Mouse (Mus musculus) limb, embryonic 15.5 days (tissue): ENCODE measurements around the gene Coil. TPM values are rescaled to one million over a fixed set of nuclear protein-coding genes. Genes with fewer than 3 reads are reported as not detected.
A peak's percentile ranks its signal among the peaks of the same experiment; 100 is the strongest.

Source experiments
- ATAC-seq: fragments of 200-750 bp; cut with Nextera tagmentation; 2 replicates; pipeline ENCODE4 v1.8.0; 2017; ENCODE audit warnings: low read depth, moderate TSS enrichment; ENCODE audit not compliant: insufficient number of reproducible peaks, low FRiP score, low TSS enrichment
- H3K27ac ChIP-seq: fragments of 300-500 bp; sonication (generic); 2 replicates; pipeline ENCODE4 v1.5.1; 2015; ENCODE audit warnings: moderate library complexity, mild to moderate bottlenecking, inconsistent platforms
- H3K27me3 ChIP-seq: fragments of 300-500 bp; sonication (generic); 2 replicates; pipeline ENCODE4 v1.6.1; 2015; ENCODE audit warnings: inconsistent platforms
- H3K36me3 ChIP-seq: fragments of 300-500 bp; sonication (generic); 2 replicates; pipeline ENCODE4 v1.6.1; 2015; ENCODE audit warnings: inconsistent platforms
- H3K4me1 ChIP-seq: fragments of 300-500 bp; sonication (generic); 2 replicates; pipeline ENCODE4 v1.6.1; 2015; ENCODE audit warnings: inconsistent platforms
- H3K4me2 ChIP-seq: fragments of 300-500 bp; sonication (generic); 2 replicates; pipeline ENCODE4 v1.6.1; 2015; ENCODE audit warnings: mild to moderate bottlenecking, inconsistent platforms
- H3K4me3 ChIP-seq: fragments of 300-500 bp; sonication (generic); 2 replicates; pipeline ENCODE4 v1.5.1; 2015; ENCODE audit warnings: mild to moderate bottlenecking, inconsistent platforms
- H3K9ac ChIP-seq: fragments of 300-500 bp; sonication (generic); 2 replicates; pipeline ENCODE4 v1.6.1; 2015; ENCODE audit warnings: inconsistent platforms
- H3K9me3 ChIP-seq: fragments of 300-500 bp; sonication (generic); 2 replicates; pipeline ENCODE4 v1.6.1; 2016; ENCODE audit warnings: inconsistent platforms
- WGBS: fragments of 180-500 bp; shearing (Covaris S2); methylation state at CpG from one replicate; pipeline ENCODE4 v1.1.7; 2015; 5-methylcytosine and 5-hydroxymethylcytosine counted together
- polyA plus RNA-seq: library from polyadenylated mRNA; unstranded; fragments of >200 nt; fragmentation: Nextera tagmentation; extraction: Ambion mirVana; gene quantifications from 2 replicates; pipeline ENCODE4 v1.2.1, GENCODE M21; 2015

Gene Coil
- polyA plus RNA-seq, 1 experiment from 2014 or later: 15.6 TPM

DNA sequence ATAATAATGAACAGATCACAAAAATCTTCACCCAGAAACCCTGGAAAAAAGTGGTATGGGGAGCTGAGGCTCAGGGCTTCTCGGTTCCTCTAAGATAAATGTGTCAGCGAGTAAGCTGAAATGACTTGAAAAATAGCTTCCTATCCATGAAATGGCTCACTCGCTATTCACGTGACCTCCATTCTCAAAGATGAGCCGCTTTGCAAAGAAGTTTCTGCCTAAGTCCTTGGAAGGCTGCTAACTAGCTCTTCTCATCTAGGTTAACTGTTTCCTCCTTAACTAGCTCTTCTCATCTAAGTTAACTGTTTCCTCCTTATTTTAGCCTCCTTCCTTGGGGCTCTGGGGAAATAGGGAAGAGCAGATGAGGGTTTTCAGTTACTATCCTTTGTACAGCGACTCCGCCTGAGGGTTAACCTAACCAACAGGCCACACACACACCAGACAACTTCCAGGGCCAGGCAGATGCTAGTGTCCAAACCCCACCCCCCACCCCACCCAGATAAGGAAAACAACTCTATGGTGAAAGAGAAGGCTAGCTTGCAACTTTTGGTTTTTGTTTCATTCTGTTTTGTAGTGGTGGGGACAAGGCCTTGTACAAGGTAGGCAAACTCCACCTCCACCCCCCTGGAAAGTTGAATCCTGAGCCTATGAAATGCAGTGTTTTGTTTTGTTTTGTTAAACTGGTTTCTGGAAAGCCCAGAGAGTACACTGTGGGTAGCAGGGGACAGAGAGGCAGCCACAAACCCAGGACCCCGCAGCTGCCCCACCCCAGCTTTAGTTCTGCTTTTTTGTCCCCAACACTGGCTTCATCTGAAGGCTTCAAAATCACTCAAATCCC, 20.0 kb upstream of the Coil start:
- no peak overlapping the region for H3K9ac ChIP-seq
- 86% methylated on average over 8 of the region's 8 CpGs for WGBS
- no peak for ATAC-seq
- H3K4me3 ChIP-seq: no peak overlapping the region
- no peaks in the 10 kb centered on the region for H3K4me1 ChIP-seq
- no peak overlapping the region for H3K27ac ChIP-seq
- H3K36me3 ChIP-seq: peaks cover 29% of the 10 kb centered on the region
- no peaks in the 10 kb centered on the region for H3K9me3 ChIP-seq
- H3K4me2 ChIP-seq: no peak overlapping the region
- H3K27me3 ChIP-seq: no peaks in the 10 kb centered on the region

DNA sequence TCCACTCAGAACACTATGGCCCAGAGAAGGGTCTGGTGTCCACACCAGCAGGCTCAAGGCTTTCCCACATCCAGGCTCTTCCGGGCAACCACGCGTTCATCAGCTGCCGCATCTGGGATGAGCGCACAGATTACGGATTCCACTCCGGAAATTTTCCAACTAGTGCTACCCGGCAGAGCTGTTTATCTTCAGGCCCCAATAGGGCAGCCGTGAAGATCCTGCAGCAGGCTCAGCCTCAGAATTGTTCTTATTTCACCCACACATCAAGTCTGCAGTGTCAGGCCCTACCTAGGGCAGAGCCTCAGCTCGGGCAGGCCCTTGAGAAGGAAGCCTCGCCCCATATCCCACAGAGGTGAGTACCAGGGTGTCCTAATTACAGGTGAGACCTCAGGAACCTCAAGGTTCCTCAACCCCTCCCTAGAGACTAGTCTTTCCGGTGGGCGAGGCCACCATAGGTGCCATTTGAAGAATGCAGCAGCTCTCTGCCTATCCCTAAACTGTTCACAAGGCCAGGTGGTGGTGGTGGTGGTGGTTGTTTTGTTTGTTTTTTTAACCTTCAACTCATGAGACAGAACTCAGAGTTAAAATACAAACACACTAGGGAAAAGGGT, 19.3 kb upstream of the Coil start:
- Histone ChIP-seq H3K4me3 (no peak overlapping the region), H3K27me3 (no peaks in the 10 kb centered on the region), H3K27ac (no peak overlapping the region), H3K36me3 (peaks cover 22% of the 10 kb centered on the region), H3K9me3 (no peaks in the 10 kb centered on the region), H3K4me1 (peaks cover 2% of the 10 kb centered on the region; the same call in 1 of the 2 replicates), H3K9ac (no peak overlapping the region), H3K4me2 (no peak overlapping the region)
- ATAC-seq: no peak
- WGBS: 86% methylated on average over 13 of the region's 13 CpGs

- peaks cover 2% of the 10 kb centered on the region; the same call in 1 of the 2 replicates for H3K4me1 ChIP-seq
- 92% methylated on average over 2 of the region's 2 CpGs for WGBS
- H3K4me3 ChIP-seq: no peak overlapping the region
- no peak overlapping the region for H3K27ac ChIP-seq
- ATAC-seq: no peak
- H3K4me2 ChIP-seq: no peak overlapping the region
- H3K9ac ChIP-seq: no peak overlapping the region
- peaks cover 21% of the 10 kb centered on the region for H3K36me3 ChIP-seq
- no peaks in the 10 kb centered on the region for H3K9me3 ChIP-seq
- no peaks in the 10 kb centered on the region for H3K27me3 ChIP-seq
Observed at GRCm38 (mm10) chr11:88951576-88951975, 18.5 kb upstream of the Coil start.

DNA sequence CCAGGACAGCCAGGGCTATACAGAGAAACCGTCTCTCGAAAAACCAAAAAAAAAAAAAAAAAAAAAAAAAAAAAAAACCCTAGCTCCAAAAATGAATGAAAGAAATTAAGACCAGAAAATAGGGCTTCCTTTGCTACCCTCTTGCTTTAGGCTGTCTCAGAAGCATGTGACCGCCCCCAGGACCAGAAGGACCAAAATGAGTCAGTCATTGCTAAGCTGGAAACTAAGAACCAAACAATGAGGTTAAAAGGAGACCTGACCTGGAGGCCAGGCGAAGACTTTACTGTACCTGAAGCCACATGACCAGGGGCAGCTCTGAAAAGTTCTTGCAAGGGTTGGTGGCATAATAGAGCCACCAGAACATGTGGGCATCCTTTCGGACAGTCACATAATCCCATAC, 17.9 kb upstream of the Coil start:
- no peak overlapping the region for H3K4me3 ChIP-seq
- H3K27ac ChIP-seq: no peak overlapping the region
- no peaks in the 10 kb centered on the region for H3K9me3 ChIP-seq
- no peaks in the 10 kb centered on the region for H3K27me3 ChIP-seq
- no peak overlapping the region for H3K9ac ChIP-seq
- 94% methylated on average over 5 of the region's 5 CpGs for WGBS
- H3K4me1 ChIP-seq: peaks cover 2% of the 10 kb centered on the region; the same call in 1 of the 2 replicates
- no peak for ATAC-seq
- H3K4me2 ChIP-seq: no peak overlapping the region
- H3K36me3 ChIP-seq: peaks cover 16% of the 10 kb centered on the region

DNA sequence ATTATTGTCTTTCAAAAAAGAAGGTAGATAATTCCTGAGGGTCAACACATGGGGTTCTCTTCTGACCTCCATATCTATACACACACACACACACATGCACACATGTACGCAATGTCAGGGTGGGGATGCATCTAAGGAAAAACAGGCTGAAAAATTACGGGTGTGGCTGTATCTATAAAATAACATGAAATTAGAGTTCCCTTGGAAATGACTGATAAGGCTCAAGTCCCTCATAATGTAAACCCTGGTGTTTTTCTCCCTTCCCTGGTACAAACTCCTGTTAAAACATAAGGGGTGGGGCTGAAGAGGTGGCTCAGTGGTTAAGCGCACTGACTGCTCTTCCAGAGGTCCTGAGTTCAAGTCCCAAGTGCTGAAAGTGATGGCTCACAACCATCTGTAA, 16.5 kb upstream of the Coil start:
- Histone ChIP-seq H3K4me1 (peaks cover 2% of the 10 kb centered on the region; the same call in 1 of the 2 replicates), H3K9me3 (no peaks in the 10 kb centered on the region), H3K27ac (no peak overlapping the region), H3K4me2 (no peak overlapping the region), H3K27me3 (no peaks in the 10 kb centered on the region), H3K4me3 (no peak overlapping the region), H3K9ac (no peak overlapping the region), H3K36me3 (peaks cover 16% of the 10 kb centered on the region)
- ATAC-seq: no peak
- WGBS: 84% methylated on average over 3 of the region's 3 CpGs

DNA sequence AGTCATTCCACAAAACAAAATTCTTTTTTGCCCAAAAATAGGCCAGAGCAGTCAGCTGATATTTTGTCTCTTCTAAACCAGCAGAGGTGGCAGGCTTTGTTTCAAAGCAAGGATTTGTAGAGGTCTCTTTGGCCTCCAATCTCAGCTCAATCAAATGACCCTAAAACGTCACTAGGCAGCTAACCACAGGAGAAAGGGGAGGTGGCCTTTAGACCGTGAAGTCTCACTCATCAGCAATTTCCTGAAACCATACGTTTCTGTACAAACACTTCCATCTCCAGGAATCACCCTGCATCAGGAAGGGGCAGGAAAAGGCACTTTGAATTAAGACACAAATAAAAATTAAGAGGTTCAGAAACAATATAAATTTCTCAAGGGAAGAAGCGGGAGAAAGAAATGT, 15.2 kb upstream of the Coil start:
- Histone ChIP-seq H3K9ac (peak overlapping the region; percentile 21; the same call in 1 of the 2 replicates), H3K36me3 (peaks cover 9% of the 10 kb centered on the region; the same call in 1 of the 2 replicates), H3K9me3 (no peaks in the 10 kb centered on the region), H3K27ac (peak overlapping the region; percentile 76), H3K4me1 (peaks cover 2% of the 10 kb centered on the region; the same call in 1 of the 2 replicates), H3K4me2 (peak overlapping the region; percentile 49), H3K4me3 (peak overlapping the region; percentile 53), H3K27me3 (no peaks in the 10 kb centered on the region)
- WGBS: 2% methylated on average over 4 of the region's 4 CpGs
- no peak for ATAC-seq

GRCm38 (mm10) chr11:88955217-88955969, 14.7 kb upstream of the Coil start, which contains the start of gene Scpep1:
TSS of gene Scpep1 (minus strand) at chr11:88955465.
- Histone ChIP-seq H3K4me3 (peak within 1 kb of the TSS; percentile 53), H3K9me3 (no peaks in the 10 kb centered on the region), H3K27ac (peak within 1 kb of the TSS; percentile 76), H3K36me3 (peaks cover 7% of the 10 kb centered on the region; the same call in 1 of the 2 replicates), H3K9ac (peak within 1 kb of the TSS; percentile 21; the same call in 1 of the 2 replicates), H3K27me3 (no peaks in the 10 kb centered on the region), H3K4me1 (peaks cover 2% of the 10 kb centered on the region; the same call in 1 of the 2 replicates), H3K4me2 (peak within 1 kb of the TSS; percentile 49)
- ATAC-seq: peak; percentile 93
- WGBS: 3% methylated on average over 34 of the region's 34 CpGs

DNA sequence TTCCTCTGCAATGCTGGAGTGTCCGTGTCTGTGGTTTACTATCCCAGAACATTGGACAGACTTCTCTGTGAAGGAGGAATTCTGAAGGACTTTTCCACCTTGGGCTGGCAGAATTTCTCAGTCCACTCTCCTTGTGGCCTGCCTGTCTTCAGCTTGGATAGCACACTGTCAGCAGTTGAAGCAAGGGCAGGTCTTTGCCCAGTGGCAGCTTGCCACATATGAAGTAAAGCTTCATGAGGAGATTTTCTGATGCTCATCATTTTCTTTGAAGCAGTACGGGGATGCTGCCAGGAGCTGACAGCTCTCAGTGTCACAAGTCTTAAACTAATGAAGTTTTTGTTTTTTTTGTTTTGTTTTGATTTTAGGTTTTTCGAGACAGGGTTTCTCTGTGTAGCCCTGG, 11.2 kb upstream of the Coil start:
- Histone ChIP-seq H3K9ac (no peak overlapping the region), H3K27me3 (no peaks in the 10 kb centered on the region), H3K4me2 (no peak overlapping the region), H3K9me3 (no peaks in the 10 kb centered on the region), H3K4me1 (peaks cover 2% of the 10 kb centered on the region; the same call in 1 of the 2 replicates), H3K36me3 (no peaks in the 10 kb centered on the region), H3K4me3 (no peak overlapping the region), H3K27ac (no peak overlapping the region)
- no peak for ATAC-seq
- 81% methylated on average over 3 of the region's 3 CpGs for WGBS

DNA sequence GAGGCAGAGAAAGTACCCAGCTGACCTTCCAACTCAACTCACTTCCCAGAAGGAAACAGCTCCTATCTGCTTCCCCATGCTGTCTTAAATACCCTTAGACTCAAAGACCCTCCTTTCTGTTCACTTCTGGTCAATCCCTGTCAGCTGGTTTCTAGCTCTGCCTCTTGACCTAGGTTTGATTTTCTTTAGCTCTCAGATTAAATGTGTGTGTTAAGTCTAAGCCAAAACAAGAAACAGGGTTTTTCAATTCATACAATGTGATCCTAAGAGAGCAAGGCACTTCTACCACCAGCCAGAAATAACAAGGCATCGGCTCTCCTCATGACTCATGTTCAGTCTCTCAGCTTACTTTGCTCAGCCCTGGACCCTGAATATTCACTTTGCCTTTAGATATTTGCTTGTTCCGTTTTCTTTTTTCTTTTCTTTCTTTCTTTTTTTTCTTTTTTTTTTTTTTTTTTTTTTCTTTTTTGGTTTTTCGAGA, 3.1 kb upstream of the Coil start, which contains the start of gene Elobl:
Elobl (minus strand) TSS at position 51 of the 481 bp plus-strand sequence.
- H3K4me3 ChIP-seq: no peak within 1 kb of the TSS
- H3K27me3 ChIP-seq: no peaks in the 10 kb centered on the region
- no peaks in the 10 kb centered on the region for H3K4me1 ChIP-seq
- no peak for ATAC-seq
- WGBS: 77% methylated on average over 3 of the region's 3 CpGs
- no peak within 1 kb of the TSS for H3K4me2 ChIP-seq
- no peaks in the 10 kb centered on the region for H3K9me3 ChIP-seq
- no peak within 1 kb of the TSS for H3K27ac ChIP-seq
- no peaks in the 10 kb centered on the region for H3K36me3 ChIP-seq
- H3K9ac ChIP-seq: no peak within 1 kb of the TSS

DNA sequence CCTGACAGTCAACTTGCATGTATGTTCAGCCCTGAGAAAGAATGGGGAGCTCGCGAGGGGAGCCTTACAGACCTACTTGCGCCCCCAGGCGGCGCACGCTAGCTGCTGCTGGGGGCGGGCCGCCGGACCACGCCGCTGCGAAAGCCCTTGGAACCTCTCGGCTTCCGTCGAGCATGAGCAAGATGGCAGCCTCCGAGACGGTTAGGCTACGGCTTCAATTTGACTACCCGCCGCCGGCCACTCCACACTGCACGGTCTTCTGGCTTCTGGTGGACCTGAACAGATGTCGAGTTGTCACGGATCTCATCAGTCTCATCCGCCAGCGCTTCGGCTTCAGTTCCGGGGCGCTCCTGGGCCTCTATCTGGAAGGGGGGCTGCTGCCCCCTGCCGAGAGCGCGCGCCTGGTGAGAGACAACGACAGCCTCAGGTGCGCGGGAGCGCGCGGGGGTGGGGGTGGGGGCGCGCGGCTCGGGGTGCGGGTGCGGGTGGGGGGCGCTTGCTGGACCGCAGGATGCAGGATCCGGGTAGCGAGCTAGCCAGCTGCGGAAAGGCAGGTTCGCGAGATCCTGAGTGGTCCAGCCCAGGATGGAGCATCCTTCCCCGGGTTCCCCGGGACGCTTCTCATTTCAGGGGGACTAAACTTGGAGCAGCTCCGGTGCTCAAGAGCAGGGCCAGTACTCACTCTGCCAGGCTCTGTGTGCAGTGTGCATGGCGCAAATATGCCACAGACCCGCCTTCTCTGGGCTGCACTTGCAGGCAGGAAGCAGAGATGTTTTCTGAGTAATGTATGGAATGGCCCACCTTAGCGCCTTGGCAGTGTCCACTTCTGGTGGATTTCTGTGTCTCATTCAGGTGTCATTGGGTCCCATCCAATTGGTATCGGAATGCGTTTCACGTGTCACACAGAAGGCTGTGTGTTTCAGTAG, 4.0 kb downstream of the Coil start:
- no peaks in the 10 kb centered on the region for H3K9me3 ChIP-seq
- WGBS: 1% methylated on average over 59 of the region's 62 CpGs
- H3K27me3 ChIP-seq: no peaks in the 10 kb centered on the region
- H3K4me1 ChIP-seq: peaks cover 12% of the 10 kb centered on the region
- H3K4me3 ChIP-seq: peak overlapping the region; percentile 67
- ATAC-seq: peak; percentile 72
- peak overlapping the region; percentile 88 for H3K27ac ChIP-seq
- no peaks in the 10 kb centered on the region for H3K36me3 ChIP-seq
- H3K4me2 ChIP-seq: peak overlapping the region; percentile 75
- peak overlapping the region; percentile 61 for H3K9ac ChIP-seq

DNA sequence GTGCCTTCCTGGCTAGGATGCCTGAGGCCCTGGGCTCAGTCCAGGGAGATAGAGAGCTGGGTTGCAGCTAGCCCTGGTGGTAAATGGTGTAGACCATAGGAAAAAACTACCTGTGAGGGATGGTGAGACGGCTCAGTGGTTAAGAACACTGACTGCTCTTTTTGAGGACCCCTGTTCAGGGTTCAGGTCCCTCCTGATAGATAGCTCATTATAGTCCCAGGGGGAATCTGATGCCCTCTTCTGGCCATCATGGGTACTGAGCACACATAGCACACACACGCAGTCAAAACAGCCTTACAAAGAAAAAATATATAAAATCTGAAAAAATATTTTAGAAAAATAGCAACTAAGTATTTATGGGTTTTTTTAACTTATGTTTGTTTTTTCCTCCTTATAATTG, 6.3 kb downstream of the Coil start:
- ATAC-seq: no peak
- WGBS: 95% methylated on average over 2 of the region's 2 CpGs

More for the DNA sequence above, 6.3 kb downstream of the Coil start:
- Histone ChIP-seq H3K27ac (no peak overlapping the region), H3K4me3 (no peak overlapping the region), H3K4me1 (peaks cover 12% of the 10 kb centered on the region), H3K9ac (no peak overlapping the region), H3K27me3 (no peaks in the 10 kb centered on the region), H3K4me2 (no peak overlapping the region), H3K36me3 (peaks cover 1% of the 10 kb centered on the region), H3K9me3 (no peaks in the 10 kb centered on the region)
